ENCODE assay signal across 8 mouse cellular contexts in the genomic region with DNA sequence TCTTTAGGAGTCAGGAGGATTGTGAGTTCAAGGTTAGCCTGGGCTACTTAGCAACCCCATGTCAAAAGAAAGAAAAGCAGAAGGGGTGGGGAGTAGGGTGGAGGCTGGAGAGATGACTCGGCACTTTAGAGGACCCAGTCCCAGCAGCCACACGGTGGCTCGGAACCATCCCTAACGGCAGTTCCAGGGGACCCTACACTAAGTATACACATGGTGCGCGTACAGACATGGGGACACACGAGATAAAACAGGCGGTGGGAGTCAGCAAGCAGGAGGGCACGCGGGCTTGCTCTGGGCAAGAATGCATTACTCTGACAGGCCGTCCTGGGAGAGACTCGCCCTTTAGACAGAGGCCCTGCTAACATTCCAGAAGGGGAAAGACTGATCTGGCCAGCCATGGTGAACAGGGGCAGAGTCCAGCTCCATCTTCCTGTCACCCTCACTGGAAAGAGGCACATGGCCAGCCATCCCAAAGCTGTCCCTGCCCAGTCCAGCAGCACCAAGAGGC. TPM values are rescaled to one million over a fixed set of nuclear protein-coding genes. Genes with fewer than 3 reads are reported as not detected.
DNase-seq lines count a peak whose midpoint lies in the region; ATAC-seq lines count a peak whose summit lies in the region.

No protein-coding gene starts in this region.

- peak; percentile 56 to 62 for DNase-seq in heart, adult 18-20 months
- DNase-seq in heart, postnatal 25 days (ENCODE audit: low spot score) = no peak
- DNase-seq in c-Kit-positive CD71-positive TER-119-positive erythroid progenitor cells, embryonic 14.5 days (ENCODE audit: low spot score) = peak; percentile 40
- DNase-seq in T-cell, adult 2 months (ENCODE audit: low spot score) = no peak
- DNase-seq in ovary, postnatal 36 days (ENCODE audit: low spot score) = no peak
- no peak for DNase-seq in thymus, adult 18-20 months

- H3K9me3 ChIP-seq in kidney, embryonic 16.5 days (ENCODE audit: low read length) = no peaks in the 10 kb centered on the region

- 52% methylated on average over 12 of the region's 12 CpGs for WGBS in kidney, embryonic 16.5 days

- peak overlapping the region; percentile 32 for H3K4me2 ChIP-seq in kidney, embryonic 16.5 days (replicated peaks; ENCODE audit: low read depth, low read length)

- ATAC-seq in kidney, embryonic 16.5 days (ENCODE audit: low FRiP score, low TSS enrichment) = peak; percentile 50
- peak; percentile 74 for ATAC-seq in megakaryocyte progenitor cell, adult 5-6 weeks (replicated peaks; ENCODE audit: poor library complexity)

- H3K4me1 ChIP-seq in kidney, embryonic 16.5 days (ENCODE audit: insufficient read depth, low read length) = peaks cover 75% of the 10 kb centered on the region

- no peak overlapping the region for H3K4me3 ChIP-seq in kidney, embryonic 16.5 days (ENCODE audit: low read length)

- no peaks in the 10 kb centered on the region for H3K27me3 ChIP-seq in kidney, embryonic 16.5 days (ENCODE audit: insufficient read depth, low read length)

- 0 out of 2 replicates have a peak, but pooled peaks cover 2% of the 10 kb centered on the region for H3K36me3 ChIP-seq in kidney, embryonic 16.5 days (ENCODE audit: insufficient read depth, low read length)

- H3K27ac ChIP-seq in kidney, embryonic 16.5 days (ENCODE audit: low read length) = peak overlapping the region; percentile 88

- intact Hi-C loops in heart, postnatal 25 days (cut with DNase I) = no loop called here

- H3K9ac ChIP-seq in kidney, embryonic 16.5 days (replicated peaks; ENCODE audit: low read length) = peak overlapping the region; percentile 29; the same call in 1 of the 2 replicates

RNA-seq across cellular contexts. Expression of gene H6pd, which starts 6.7 kb away (rescaled TPM):
- 10 to 100 TPM; 35.4 to 48.7 TPM for total RNA-seq in heart, adult 18-20 months (2021)
- total RNA-seq in heart, postnatal 25 days (2021) = 10 to 100 TPM; 39.8 to 45.4 TPM
- 22.8 and 24.7 TPM in 2 replicates for polyA plus RNA-seq in kidney, embryonic 16.5 days (2015; fragmentation: Nextera tagmentation; extraction: Ambion mirVana)
- total RNA-seq in megakaryocyte progenitor cell, adult 5-6 weeks (2015) = 14.6 and 15.5 TPM in 2 replicates
- 24.9 and 27.9 TPM in 2 replicates for total RNA-seq in megakaryocyte progenitor cell, adult 5-6 weeks (2017)

RNA-seq across cellular contexts. Expression of gene Spsb1, which starts 47.2 kb away (rescaled TPM):
- total RNA-seq in heart, adult 18-20 months (2021) = 10 to 100 TPM; 34.1 to 41.4 TPM
- 10 to 100 TPM; 32.6 to 36.7 TPM for total RNA-seq in heart, postnatal 25 days (2021)
- 10.9 and 14.2 TPM in 2 replicates for polyA plus RNA-seq in kidney, embryonic 16.5 days (2015; fragmentation: Nextera tagmentation; extraction: Ambion mirVana)
- total RNA-seq in megakaryocyte progenitor cell, adult 5-6 weeks (2015) = 0.05 and 0.27 TPM in 2 replicates
- 0.41 TPM in 1 of 2 replicates, not detected in the other for total RNA-seq in megakaryocyte progenitor cell, adult 5-6 weeks (2017)

Comparison
In these comparisons a context has a peak if more than half of its experiments do, and no peak if none do; other contexts are left out.
1. DNase-seq: peak in heart, adult 18-20 months (2 of 2) and c-Kit-positive CD71-positive TER-119-positive erythroid progenitor cells, embryonic 14.5 days (single experiment); none in heart, postnatal 25 days (single experiment), T-cell, adult 2 months (single experiment), ovary, postnatal 36 days (single experiment) and thymus, adult 18-20 months (0 of 2).
2. RNA of gene Spsb1, which starts 47.2 kb away (total RNA-seq): 34.1 to 41.4 TPM in heart, adult 18-20 months and 32.6 to 36.7 TPM in heart, postnatal 25 days; 0.05 to 0.41 TPM in megakaryocyte progenitor cell, adult 5-6 weeks; every median in the first group is over 10 times any median in the second.